Mouse (Mus musculus) kidney, embryonic 14.5 days (tissue): ENCODE measurements at regions not wholly inside any gene's neighbourhood (a gene's known extent, or its start where the extent isn't known, plus 50 kb on each side); places are given as distances from the start of the nearest gene placed in this dataset.
"Not testable (repeated sequence)": the region's sequence is repeated elsewhere in the genome, so short reads cannot be mapped to it uniquely, and the experiment has no call there.

Experiments
- ATAC-seq: fragments of 200-750 bp; cut with Nextera tagmentation; 2 replicates; pipeline ENCODE4 v1.8.0; 2017; ENCODE audit warnings: moderate number of reproducible peaks, mild to moderate bottlenecking, moderate TSS enrichment, moderate library complexity; ENCODE audit not compliant: low FRiP score, low TSS enrichment
- H3K27ac ChIP-seq: fragments of 300-500 bp; sonication (generic); 2 replicates; pipeline ENCODE4 v1.5.1; 2014; ENCODE audit warnings: low read depth, mild to moderate bottlenecking, low read length, moderate library complexity, mixed read lengths
- H3K27me3 ChIP-seq: fragments of 300-500 bp; sonication (generic); 2 replicates; pipeline ENCODE4 v1.6.1; 2014; ENCODE audit warnings: mild to moderate bottlenecking, low read length; ENCODE audit not compliant: control insufficient read depth, insufficient read depth
- H3K36me3 ChIP-seq: fragments of 300-500 bp; sonication (generic); 2 replicates; pipeline ENCODE4 v1.6.1; 2014; ENCODE audit warnings: low read length, mixed read lengths; ENCODE audit not compliant: control insufficient read depth, insufficient read depth
- H3K4me1 ChIP-seq: fragments of 300-500 bp; sonication (generic); 2 replicates; pipeline ENCODE4 v1.6.1; 2014; ENCODE audit warnings: low read length, mixed read lengths; ENCODE audit not compliant: control insufficient read depth, insufficient read depth
- H3K4me2 ChIP-seq: fragments of 300-500 bp; sonication (generic); replicated peaks from 2 replicates; pipeline ENCODE4 v1.6.1; 2014; ENCODE audit warnings: low read depth, mild to moderate bottlenecking, low read length
- H3K4me3 ChIP-seq: fragments of 300-500 bp; sonication (generic); 2 replicates; pipeline ENCODE4 v1.5.1; 2014; ENCODE audit warnings: mild to moderate bottlenecking, low read length
- H3K9ac ChIP-seq: fragments of 300-500 bp; sonication (generic); 2 replicates; pipeline ENCODE4 v1.6.1; 2014; ENCODE audit warnings: low read depth, mild to moderate bottlenecking, low read length, moderate library complexity
- H3K9me3 ChIP-seq: fragments of 300-500 bp; sonication (generic); 2 replicates; pipeline ENCODE4 v1.6.1; 2016; ENCODE audit warnings: low read length; ENCODE audit not compliant: control insufficient read depth
- WGBS: fragments of 180-500 bp; shearing (Covaris S2); extraction: QIAGEN DNeasy Blood & Tissue Kit; methylation state at CpG from one replicate; pipeline ENCODE4 v1.1.7; 2014; 5-methylcytosine and 5-hydroxymethylcytosine counted together

DNA sequence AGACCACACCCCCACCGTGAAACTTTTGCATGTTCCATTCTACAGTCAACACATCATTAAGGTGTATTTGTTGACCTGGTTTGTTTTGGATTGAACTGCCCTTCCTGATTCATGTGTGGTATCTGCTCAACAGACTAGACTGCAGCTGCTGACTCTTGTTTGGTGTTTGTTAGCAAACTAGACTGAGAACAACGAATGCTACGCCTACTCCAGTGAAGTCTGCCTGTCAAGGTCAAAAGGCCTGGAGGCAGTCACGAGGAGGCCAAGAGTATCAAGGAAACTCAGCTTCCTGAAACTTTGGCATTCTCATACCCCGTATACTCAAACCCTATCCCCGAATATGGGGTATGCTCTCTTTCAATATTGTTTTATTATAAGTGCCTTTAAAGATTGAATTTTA, 194.2 kb upstream of the Spin1 start:
- not testable (repeated sequence) for H3K36me3 ChIP-seq, H3K4me1 ChIP-seq, H3K27ac ChIP-seq, H3K9ac ChIP-seq, H3K27me3 ChIP-seq, ATAC-seq, H3K4me2 ChIP-seq, H3K9me3 ChIP-seq, H3K4me3 ChIP-seq
- 88% methylated on average over 6 of the region's 6 CpGs for WGBS

GRCm38 (mm10) chr13:50906910-50907309, 193.8 kb upstream of the Spin1 start:
- no peaks in the 10 kb centered on the region for H3K27me3 ChIP-seq
- H3K36me3 ChIP-seq, result no peaks in the 10 kb centered on the region
- H3K9ac ChIP-seq, result no peak overlapping the region
- H3K9me3 ChIP-seq, result no peaks in the 10 kb centered on the region
- no peaks in the 10 kb centered on the region for H3K4me1 ChIP-seq
- no peak for ATAC-seq
- H3K4me2 ChIP-seq, result no peak overlapping the region
- 90% methylated on average over 1 of the region's 1 CpGs for WGBS
- H3K27ac ChIP-seq, result no peak overlapping the region
- no peak overlapping the region for H3K4me3 ChIP-seq

GRCm38 (mm10) chr13:50912776-50913175, 187.9 kb upstream of the Spin1 start:
- not testable (repeated sequence) for H3K36me3 ChIP-seq, H3K4me1 ChIP-seq, H3K27ac ChIP-seq, ATAC-seq, H3K9ac ChIP-seq, H3K4me3 ChIP-seq, H3K4me2 ChIP-seq, H3K9me3 ChIP-seq, H3K27me3 ChIP-seq
- WGBS, result 63% methylated on average over 2 of the region's 2 CpGs

GRCm38 (mm10) chr13:50934017-50934416, 166.7 kb upstream of the Spin1 start:
- H3K9ac ChIP-seq, H3K27ac ChIP-seq, H3K9me3 ChIP-seq, ATAC-seq, H3K4me2 ChIP-seq, H3K4me1 ChIP-seq, H3K4me3 ChIP-seq, H3K27me3 ChIP-seq, H3K36me3 ChIP-seq: not testable (repeated sequence)
- 78% methylated on average over 3 of the region's 3 CpGs for WGBS

DNA sequence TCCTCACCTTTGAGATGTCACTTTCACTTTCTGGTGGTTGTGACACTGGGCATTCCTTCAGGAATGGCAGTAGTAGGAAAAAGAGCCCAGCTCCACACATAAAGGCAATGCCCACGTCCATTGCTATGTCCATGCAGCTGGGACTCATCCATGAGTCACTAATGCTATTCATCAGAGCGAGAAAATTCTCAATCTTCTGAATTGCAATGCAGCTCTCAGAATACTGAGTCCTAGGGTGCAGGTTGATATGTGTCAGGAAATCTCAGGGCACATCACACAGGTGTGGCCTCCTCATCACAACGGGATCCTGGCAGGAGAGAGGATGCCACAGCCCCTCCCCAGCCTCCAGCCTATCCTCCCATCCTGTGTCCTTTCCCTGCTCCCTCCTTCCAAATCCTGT, 158.1 kb upstream of the Spin1 start:
- no peak for ATAC-seq
- Histone ChIP-seq H3K9ac (no peak overlapping the region), H3K4me2 (no peak overlapping the region), H3K4me1 (no peaks in the 10 kb centered on the region), H3K4me3 (no peak overlapping the region), H3K27ac (no peak overlapping the region), H3K9me3 (no peaks in the 10 kb centered on the region), H3K27me3 (no peaks in the 10 kb centered on the region), H3K36me3 (no peaks in the 10 kb centered on the region)
- 74% methylated on average over 3 of the region's 3 CpGs for WGBS

GRCm38 (mm10) chr13:50949545-50950226, 151.0 kb upstream of the Spin1 start:
- H3K4me3 ChIP-seq, result no peak overlapping the region
- no peaks in the 10 kb centered on the region for H3K36me3 ChIP-seq
- 41% methylated on average over 6 of the region's 6 CpGs for WGBS
- no peak overlapping the region for H3K9ac ChIP-seq
- no peak overlapping the region for H3K27ac ChIP-seq
- ATAC-seq, result no peak
- no peaks in the 10 kb centered on the region for H3K27me3 ChIP-seq
- H3K4me1 ChIP-seq, result no peaks in the 10 kb centered on the region
- H3K4me2 ChIP-seq, result no peak overlapping the region
- H3K9me3 ChIP-seq, result no peaks in the 10 kb centered on the region

DNA sequence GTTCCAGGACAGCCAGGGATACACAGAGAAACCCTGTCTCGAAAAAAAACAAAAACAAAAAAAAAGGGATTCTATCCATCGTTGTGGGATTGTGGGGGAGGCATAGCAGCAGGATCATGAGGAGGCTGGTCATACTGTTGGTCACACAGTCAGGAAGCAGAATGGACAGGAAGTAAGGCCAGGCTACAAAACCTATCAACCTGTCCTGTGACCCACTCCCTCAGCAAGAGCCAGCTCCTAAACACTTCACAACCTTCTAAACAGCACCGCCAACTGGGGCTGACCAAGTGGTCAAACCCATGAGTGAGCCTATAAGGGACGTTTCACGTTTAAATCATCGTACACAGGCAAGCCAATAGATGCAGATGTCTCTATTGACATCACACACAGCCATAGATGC, 146.0 kb upstream of the Spin1 start:
- H3K4me2 ChIP-seq, result no peak overlapping the region
- no peak overlapping the region for H3K4me3 ChIP-seq
- no peaks in the 10 kb centered on the region for H3K27me3 ChIP-seq
- H3K4me1 ChIP-seq, result peaks cover 11% of the 10 kb centered on the region
- WGBS, result 86% methylated on average over 6 of the region's 6 CpGs
- H3K27ac ChIP-seq, result no peak overlapping the region
- no peaks in the 10 kb centered on the region for H3K9me3 ChIP-seq
- ATAC-seq, result no peak
- no peaks in the 10 kb centered on the region for H3K36me3 ChIP-seq
- H3K9ac ChIP-seq, result no peak overlapping the region

GRCm38 (mm10) chr13:50958051-50958883, 142.4 kb upstream of the Spin1 start:
- Histone ChIP-seq H3K9me3 (no peaks in the 10 kb centered on the region), H3K9ac (no peak overlapping the region), H3K4me1 (peaks cover 11% of the 10 kb centered on the region)

DNA sequence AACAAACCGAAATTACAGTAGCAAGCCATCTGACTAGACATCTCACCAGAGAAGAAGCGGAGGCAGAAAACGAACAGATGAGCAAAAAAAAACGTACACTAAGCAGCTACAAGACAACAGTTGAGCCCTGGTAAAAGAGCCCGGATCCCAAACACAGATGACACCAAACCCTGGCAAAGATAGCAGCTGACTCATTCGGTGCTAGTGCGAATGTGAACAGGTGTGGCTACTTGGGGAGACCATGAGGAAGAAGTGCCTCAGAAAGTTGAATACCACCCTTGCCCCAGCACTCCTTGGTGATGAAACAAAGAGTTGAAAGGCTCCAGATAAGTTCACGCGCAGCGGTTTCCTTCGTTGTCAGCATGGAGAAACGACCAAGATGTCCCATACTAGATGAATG, 139.8 kb upstream of the Spin1 start:
- ATAC-seq, result no peak
- no peaks in the 10 kb centered on the region for H3K27me3 ChIP-seq
- H3K36me3 ChIP-seq, result no peaks in the 10 kb centered on the region

More at GRCm38 (mm10) chr13:50958051-50958883, 142.4 kb upstream of the Spin1 start:
- ATAC-seq, result no peak
- peak overlapping the region; percentile 39 for H3K4me2 ChIP-seq
- WGBS, result 26% methylated on average over 20 of the region's 20 CpGs
- H3K27me3 ChIP-seq, result no peaks in the 10 kb centered on the region
- H3K4me3 ChIP-seq, result peak overlapping the region; percentile 23
- H3K27ac ChIP-seq, result no peak overlapping the region
- no peaks in the 10 kb centered on the region for H3K36me3 ChIP-seq

More for the DNA sequence above, 139.8 kb upstream of the Spin1 start:
- H3K9ac ChIP-seq, result no peak overlapping the region
- peaks cover 11% of the 10 kb centered on the region for H3K4me1 ChIP-seq
- no peak overlapping the region for H3K4me2 ChIP-seq
- H3K4me3 ChIP-seq, result no peak overlapping the region
- WGBS, result 87% methylated on average over 12 of the region's 12 CpGs
- no peaks in the 10 kb centered on the region for H3K9me3 ChIP-seq
- no peak overlapping the region for H3K27ac ChIP-seq
